Mouse (Mus musculus): ENCODE results near the gene Tmprss2.
"Not testable (repeated sequence)": the region's sequence is repeated elsewhere in the genome, so short reads cannot be mapped to it uniquely, and the experiment has no call there.

Tmprss2 gene

DNA sequence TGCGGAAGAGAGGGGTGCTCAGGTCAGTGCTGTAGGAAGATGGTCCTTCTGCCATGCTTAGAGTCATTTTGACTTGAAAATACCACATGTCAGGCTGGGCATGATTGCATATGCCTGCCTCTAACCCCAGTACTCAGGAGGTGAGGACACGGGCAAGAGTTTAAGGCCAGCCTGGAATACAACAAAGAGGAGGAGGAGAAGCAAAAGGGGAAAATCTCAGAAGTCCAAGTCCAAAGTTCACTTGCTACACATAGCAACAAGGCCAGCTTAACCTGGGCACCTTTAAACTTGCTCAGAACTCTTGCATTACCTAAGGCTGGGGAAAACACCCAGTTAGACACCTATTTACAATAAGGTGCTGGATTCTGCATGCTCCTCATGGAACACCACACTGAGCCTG, 19.5 kb downstream of the Tmprss2 start:
- no peak for DNase-seq (ENCODE audit: extremely low read depth, low read depth)

GRCm38 (mm10) chr16:97582876-97583275, 28.1 kb downstream of the Tmprss2 start:
- not testable (repeated sequence) for DNase-seq (ENCODE audit: extremely low read depth, low read depth)

DNA sequence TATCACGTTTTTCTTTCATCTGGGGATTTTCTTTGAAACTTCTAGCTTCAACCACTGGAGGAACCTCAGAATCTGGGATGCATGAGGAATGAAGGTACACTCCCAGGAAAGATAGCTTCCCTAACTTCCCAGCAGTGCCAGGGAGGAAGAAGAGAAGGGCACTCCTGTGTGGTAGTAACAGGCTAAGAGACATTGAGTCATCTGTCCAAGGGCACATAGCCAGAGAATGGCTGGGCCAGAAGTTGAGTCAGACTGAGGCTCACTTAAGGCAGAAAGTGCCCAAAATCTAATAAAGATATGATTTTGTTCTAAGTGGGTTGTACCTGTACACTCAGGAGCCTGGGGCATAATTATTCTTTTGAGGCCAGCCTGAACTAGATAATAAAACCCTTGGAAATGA, 41.6 kb downstream of the Tmprss2 start:
- no peak for DNase-seq (ENCODE audit: extremely low read depth, low read depth)

GRCm38 (mm10) chr16:97568662-97569061, 42.3 kb downstream of the Tmprss2 start:
- no peak for DNase-seq (ENCODE audit: extremely low read depth, low read depth)

DNA sequence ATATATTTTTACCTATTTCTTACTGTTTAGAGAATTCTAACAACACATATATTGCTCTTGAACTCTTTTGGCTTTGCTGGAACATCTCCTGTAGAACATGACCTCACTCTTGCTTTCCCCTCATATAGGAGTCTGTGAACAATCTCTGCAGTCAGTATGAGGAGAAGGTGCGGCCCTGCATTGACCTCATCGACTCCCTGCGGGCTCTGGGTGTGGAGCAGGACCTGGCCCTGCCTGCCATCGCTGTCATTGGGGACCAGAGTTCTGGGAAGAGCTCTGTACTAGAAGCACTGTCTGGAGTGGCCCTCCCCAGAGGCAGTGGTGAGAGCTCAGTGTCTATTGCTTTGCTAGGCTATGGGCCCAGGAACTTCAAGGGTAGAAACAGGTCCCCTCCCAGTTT, 66.7 kb downstream of the Tmprss2 start:
- DNase-seq (ENCODE audit: extremely low read depth, low read depth), result no peak

DNA sequence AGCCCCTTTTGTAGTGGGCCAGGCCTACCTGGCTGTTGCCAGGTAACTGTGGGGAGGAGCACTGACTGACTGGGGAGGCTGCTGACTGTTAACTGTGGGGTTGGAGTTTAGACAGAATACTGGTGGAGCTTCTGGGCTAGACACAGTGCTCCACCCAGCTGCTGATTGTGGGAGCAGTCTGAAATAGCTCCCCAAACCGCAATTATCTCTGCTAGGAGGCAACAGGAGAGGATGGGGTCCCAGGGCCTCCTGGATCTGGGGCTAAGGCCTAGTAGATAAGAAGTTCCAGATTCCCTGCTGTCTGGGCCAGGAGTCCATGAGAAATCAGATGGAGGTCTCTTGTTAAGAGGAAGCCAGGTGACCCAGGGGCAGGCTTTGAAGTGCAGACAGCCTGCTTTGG, 74.1 kb downstream of the Tmprss2 start:
- no peak for DNase-seq (ENCODE audit: extremely low read depth, low read depth)

- no peak for DNase-seq (ENCODE audit: extremely low read depth, low read depth)
Observed at GRCm38 (mm10) chr16:97535808-97536413, 75.1 kb downstream of the Tmprss2 start.

GRCm38 (mm10) chr16:97534876-97535461, 76.0 kb downstream of the Tmprss2 start:
- DNase-seq (ENCODE audit: extremely low read depth, low read depth), result no peak

- DNase-seq (ENCODE audit: extremely low read depth, low read depth), result no peak
Observed at GRCm38 (mm10) chr16:97534448-97534847, 76.5 kb downstream of the Tmprss2 start.

DNA sequence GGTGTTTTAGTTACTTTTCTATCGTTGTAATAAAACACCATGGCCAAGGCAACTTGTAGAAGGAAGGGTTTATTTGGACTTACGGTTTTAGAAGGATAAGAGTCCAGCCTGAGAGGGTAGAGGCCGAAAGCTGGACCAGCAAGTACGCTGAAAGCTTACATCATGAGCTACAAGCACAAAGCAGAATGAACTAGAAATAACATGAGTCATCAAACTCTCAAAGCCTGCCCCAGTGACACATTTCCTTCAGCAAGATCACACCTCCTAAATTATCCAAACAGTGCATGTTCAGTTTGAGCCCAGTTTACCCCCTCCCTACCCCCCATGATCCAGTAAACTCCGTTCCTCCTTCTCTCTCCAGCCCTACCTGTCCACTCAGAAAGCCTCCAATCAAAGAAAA, 77.2 kb downstream of the Tmprss2 start:
- no peak for DNase-seq (ENCODE audit: extremely low read depth, low read depth)

DNA sequence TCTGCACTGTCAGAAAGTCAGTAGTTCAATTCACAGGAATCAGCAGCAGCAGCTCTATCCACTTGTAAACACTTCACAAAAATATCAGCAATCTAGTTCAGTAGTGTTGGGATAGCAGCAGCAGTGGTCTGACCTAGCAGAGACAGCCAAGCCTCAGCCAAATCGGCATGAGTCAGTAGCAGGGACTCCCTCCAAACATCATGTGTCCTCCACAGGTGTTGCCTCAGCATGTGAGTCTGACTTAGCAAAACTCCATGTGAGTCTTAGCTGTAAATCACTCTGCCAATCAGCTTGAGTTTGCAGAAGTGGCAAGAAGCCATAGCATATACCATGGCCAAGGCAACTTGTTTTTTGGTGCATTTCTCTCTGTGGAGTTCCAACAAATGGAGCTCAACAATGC, 77.9 kb downstream of the Tmprss2 start:
- no peak for DNase-seq (ENCODE audit: extremely low read depth, low read depth)

- DNase-seq (ENCODE audit: extremely low read depth, low read depth), result no peak
Observed at GRCm38 (mm10) chr16:97529241-97529640, 81.8 kb downstream of the Tmprss2 start.

DNA sequence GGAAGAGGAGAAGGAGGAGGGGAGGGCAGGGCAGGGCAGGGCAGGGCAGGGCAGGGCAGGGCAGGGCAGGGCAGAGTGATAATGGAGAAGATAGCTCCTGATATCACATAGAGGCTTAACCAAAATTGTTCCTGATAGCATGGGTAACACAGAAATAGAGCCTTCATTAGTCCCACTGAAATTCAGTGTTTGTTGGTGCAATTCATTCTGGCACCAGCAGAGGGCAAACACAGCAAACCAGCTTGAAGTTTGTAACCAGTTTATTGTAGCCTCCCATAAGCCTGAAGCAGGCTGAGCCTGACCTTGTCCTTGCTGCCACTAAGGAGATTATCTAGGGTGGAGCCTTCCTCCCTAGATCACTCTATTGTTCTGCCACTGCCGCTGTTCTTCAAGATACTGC, 88.0 kb downstream of the Tmprss2 start:
- DNase-seq (ENCODE audit: extremely low read depth, low read depth), result peak; percentile 63

DNA sequence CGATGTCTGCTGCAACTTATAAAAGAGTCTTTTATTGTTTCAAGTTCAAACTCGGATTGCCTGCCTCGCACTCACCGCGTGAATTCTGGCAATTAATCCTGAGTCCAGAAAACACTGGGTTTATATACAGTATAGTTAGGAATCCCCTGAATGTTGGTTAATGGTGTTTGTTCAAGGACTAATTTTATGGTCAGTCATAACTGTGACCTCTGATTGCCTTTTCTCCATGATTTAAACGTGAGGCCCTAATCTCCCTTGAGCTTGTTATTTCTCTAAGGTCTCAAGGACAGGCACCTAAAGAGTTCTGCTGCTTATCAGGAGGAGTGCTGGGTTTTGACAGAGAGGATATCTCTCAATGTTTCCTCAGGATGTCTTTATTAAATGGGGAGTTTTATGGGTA, 89.0 kb downstream of the Tmprss2 start:
- no peak for DNase-seq (ENCODE audit: extremely low read depth, low read depth)

- DNase-seq (ENCODE audit: extremely low read depth, low read depth), result no peak
Observed at GRCm38 (mm10) chr16:97516341-97516740, 94.7 kb downstream of the Tmprss2 start.
